Comparison of ENCODE assay signal across 11 mouse cellular contexts in the genomic region with DNA sequence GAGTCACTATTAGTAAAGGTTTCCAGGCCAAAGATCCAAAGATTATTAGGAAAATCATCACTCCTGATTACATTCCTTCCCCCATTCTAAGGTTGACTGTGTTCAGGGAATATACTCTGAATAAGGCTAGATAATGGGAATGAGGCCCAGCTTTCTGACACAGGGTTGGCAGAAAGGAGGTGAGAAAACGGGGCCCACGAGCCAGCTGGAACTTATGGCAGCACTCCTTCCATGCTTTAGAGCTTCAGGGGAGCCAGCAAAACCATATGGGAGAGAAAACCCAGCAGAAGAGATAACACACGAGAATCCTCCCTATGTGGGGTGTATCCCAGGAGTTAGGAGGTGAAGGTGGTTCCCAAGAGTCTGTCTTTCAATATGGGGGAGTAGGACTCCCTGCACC.
A peak's percentile ranks its signal among the peaks of the same experiment; 100 is the strongest.
DNase-seq lines count a peak whose midpoint lies in the region; ATAC-seq and TF ChIP-seq lines count a peak whose summit lies in the region.
"Had no signal": no experiment of that assay in that cellular context is flagged by ENCODE, and none has a peak within 500 bp of the region (broad histone marks: within the 10 kb centered on the region; RNA-seq: fewer than 3 reads in every experiment).

No protein-coding gene starts in this region.

- intact Hi-C loops in left cerebral cortex, postnatal 36 days (cut with DNase I), result loop anchor here (1.0 to 5.0 kb wide), 2 partner anchors 8 to 131 kb away; no protein-coding TSS in a partner anchor

- no peaks in the 10 kb centered on the region for H3K4me1 ChIP-seq in hindbrain, embryonic 10.5 days (replicated peaks)
- no peaks in the 10 kb centered on the region for H3K4me1 ChIP-seq in kidney, adult 2 months (ENCODE audit: control insufficient read depth, insufficient read depth, low read length)
- H3K4me1 ChIP-seq in midbrain, embryonic 11.5 days (ENCODE audit: control insufficient read depth, insufficient read depth, low read length), result no peaks in the 10 kb centered on the region
- H3K4me1 ChIP-seq: kidney, embryonic 15.5 days had no signal

- H3K4me2 ChIP-seq in midbrain, embryonic 11.5 days, result no peak overlapping the region
- H3K4me2 ChIP-seq: kidney, embryonic 15.5 days had no signal

- H3K36me3 ChIP-seq in hindbrain, embryonic 10.5 days, result no peaks in the 10 kb centered on the region
- H3K36me3 ChIP-seq in kidney, adult 2 months (ENCODE audit: control insufficient read depth, insufficient read depth, low read length), result no peaks in the 10 kb centered on the region
- H3K36me3 ChIP-seq in midbrain, embryonic 11.5 days (ENCODE audit: control insufficient read depth, insufficient read depth, low read length), result no peaks in the 10 kb centered on the region
- H3K36me3 ChIP-seq: kidney, embryonic 15.5 days had no signal

- no peak overlapping the region for H3K9ac ChIP-seq in midbrain, embryonic 11.5 days (ENCODE audit: low read length)
- H3K9ac ChIP-seq: kidney, embryonic 15.5 days had no signal

- no peaks in the 10 kb centered on the region for H3K27me3 ChIP-seq in hindbrain, embryonic 10.5 days (ENCODE audit: insufficient read depth, poor library complexity, severe bottlenecking)
- H3K27me3 ChIP-seq in kidney, adult 2 months (replicated peaks; ENCODE audit: control insufficient read depth, insufficient read depth, low read length), result no peaks in the 10 kb centered on the region
- no peaks in the 10 kb centered on the region for H3K27me3 ChIP-seq in midbrain, embryonic 11.5 days (ENCODE audit: control insufficient read depth, insufficient read depth, low read length)
- H3K27me3 ChIP-seq: kidney, embryonic 15.5 days had no signal

- H3K27ac ChIP-seq in hindbrain, embryonic 10.5 days, result no peak overlapping the region
- no peak overlapping the region for H3K27ac ChIP-seq in kidney, adult 2 months (ENCODE audit: insufficient read depth, low read depth, low read length)
- H3K27ac ChIP-seq in midbrain, embryonic 11.5 days (ENCODE audit: low read depth, low read length), result no peak overlapping the region
- H3K27ac ChIP-seq: heart, adult 2 months; kidney, embryonic 15.5 days; stomach, postnatal 0 days had no signal

- no peaks in the 10 kb centered on the region for H3K9me3 ChIP-seq in hindbrain, embryonic 10.5 days
- H3K9me3 ChIP-seq in midbrain, embryonic 11.5 days (ENCODE audit: control insufficient read depth, low read length), result no peaks in the 10 kb centered on the region
- H3K9me3 ChIP-seq: kidney, embryonic 15.5 days had no signal

- ATAC-seq in midbrain, embryonic 11.5 days (ENCODE audit: low FRiP score), result no peak

- 78% methylated on average over 3 of the region's 3 CpGs for WGBS in hindbrain, embryonic 10.5 days
- 66% methylated on average over 3 of the region's 3 CpGs for WGBS in kidney, adult 2 months
- WGBS in midbrain, embryonic 11.5 days, result 75% methylated on average over 3 of the region's 3 CpGs

- TF ChIP-seq POLR2A in kidney, adult 2 months (IDR thresholded peaks at IDR 0.05; ENCODE audit: low read depth, low read length), result no peak

- no peak overlapping the region for H3K4me3 ChIP-seq in hindbrain, embryonic 10.5 days
- no peak overlapping the region for H3K4me3 ChIP-seq in kidney, adult 2 months (ENCODE audit: insufficient read depth, low read depth, low read length)
- H3K4me3 ChIP-seq in midbrain, embryonic 11.5 days (ENCODE audit: low read depth, low read length), result no peak overlapping the region
- H3K4me3 ChIP-seq: heart, adult 2 months; kidney, embryonic 15.5 days had no signal

- peak; percentile 28 for DNase-seq in cerebellum, adult 11-12 months
- DNase-seq in cerebellum, postnatal 14 days, result peak; percentile 46 to 52
- peak; percentile 82 to 83 for DNase-seq in layer of hippocampus, adult 8-10 months (ENCODE audit: low spot score in 2 of 2)
- peak; percentile 79 to 89 for DNase-seq in left cerebral cortex, postnatal 36 days (ENCODE audit: low spot score in 2 of 2)
- no peak for DNase-seq in hindbrain, embryonic 10.5 days (ENCODE audit: low spot score)
- no peak for DNase-seq in kidney, adult 2 months
- no peak for DNase-seq in embryo, embryonic 11 days
- no peak for DNase-seq in midbrain, embryonic 11.5 days (ENCODE audit: low spot score, missing footprints)
- DNase-seq: heart, adult 2 months had no signal

- no peak for TF ChIP-seq CTCF in kidney, adult 2 months (conservative IDR thresholded peaks at IDR 0.05; ENCODE audit: insufficient read depth, insufficient read length, low read depth, low read length)

Comparison
In these comparisons a context has a peak if more than half of its experiments do, and no peak if none do; other contexts are left out.
1. DNase-seq: peak in cerebellum, adult 11-12 months (single experiment), cerebellum, postnatal 14 days (2 of 2), layer of hippocampus, adult 8-10 months (2 of 2) and left cerebral cortex, postnatal 36 days (2 of 2); none in hindbrain, embryonic 10.5 days (single experiment), kidney, adult 2 months (single experiment), embryo, embryonic 11 days (single experiment) and midbrain, embryonic 11.5 days (single experiment).